Mouse (Mus musculus): ENCODE data around the gene Mrpl45.
A peak's percentile ranks its signal among the peaks of the same experiment; 100 is the strongest.

Mrpl45 gene

GRCm38 (mm10) chr11:97343619-97344018 is 28.1 kb downstream of the Mrpl45 start:
- peaks cover 42% of the 10 kb centered on the region for H3K4me1 ChIP-seq (replicated peaks; ENCODE audit: low read depth, low read length)
- peaks cover 48% of the 10 kb centered on the region for H3K27me3 ChIP-seq (ENCODE audit: insufficient read depth, low read length)
- H3K9me3 ChIP-seq (ENCODE audit: low read length), result peaks cover 8% of the 10 kb centered on the region; the same call in 1 of the 2 replicates
- TF ChIP-seq POU5F1 (IDR thresholded peaks at IDR 0.05; ENCODE audit: borderline replicate concordance, low read length), result no peak
- TF ChIP-seq CTCF (conservative IDR thresholded peaks at IDR 0.05; ENCODE audit: low read length), result peak; percentile 33; the same call in 1 of the 2 replicates
- TF ChIP-seq NANOG (IDR thresholded peaks at IDR 0.05; ENCODE audit: borderline replicate concordance, low read length), result no peak
- H3K36me3 ChIP-seq (ENCODE audit: insufficient read depth, low read length), result no peaks in the 10 kb centered on the region
- H3K4me3 ChIP-seq (replicated peaks; ENCODE audit: low read length), result peak overlapping the region; percentile 60; the same call in 1 of the 2 replicates

GRCm38 (mm10) chr11:97345446-97345845 is 29.9 kb downstream of the Mrpl45 start:
- Histone ChIP-seq H3K4me3 (replicated peaks; ENCODE audit: low read length) (no peak overlapping the region), H3K9me3 (ENCODE audit: low read length) (peaks cover 11% of the 10 kb centered on the region; the same call in 1 of the 2 replicates), H3K4me1 (replicated peaks; ENCODE audit: low read depth, low read length) (peaks cover 47% of the 10 kb centered on the region), H3K36me3 (ENCODE audit: insufficient read depth, low read length) (no peaks in the 10 kb centered on the region), H3K27me3 (ENCODE audit: insufficient read depth, low read length) (peaks cover 39% of the 10 kb centered on the region)
- TF ChIP-seq POU5F1 (IDR thresholded peaks at IDR 0.05; ENCODE audit: borderline replicate concordance, low read length) (no peak), CTCF (conservative IDR thresholded peaks at IDR 0.05; ENCODE audit: low read length) (no peak), NANOG (IDR thresholded peaks at IDR 0.05; ENCODE audit: borderline replicate concordance, low read length) (no peak)

- H3K36me3 ChIP-seq (ENCODE audit: insufficient read depth, low read length), result no peaks in the 10 kb centered on the region
- TF ChIP-seq POU5F1 (IDR thresholded peaks at IDR 0.05; ENCODE audit: borderline replicate concordance, low read length) (no peak), CTCF (conservative IDR thresholded peaks at IDR 0.05; ENCODE audit: low read length) (no peak), NANOG (IDR thresholded peaks at IDR 0.05; ENCODE audit: borderline replicate concordance, low read length) (no peak)
- H3K4me1 ChIP-seq (replicated peaks; ENCODE audit: low read depth, low read length), result peaks cover 52% of the 10 kb centered on the region
- peaks cover 11% of the 10 kb centered on the region; the same call in 1 of the 2 replicates for H3K9me3 ChIP-seq (ENCODE audit: low read length)
- H3K4me3 ChIP-seq (replicated peaks; ENCODE audit: low read length), result no peak overlapping the region
- peaks cover 30% of the 10 kb centered on the region for H3K27me3 ChIP-seq (ENCODE audit: insufficient read depth, low read length)
Measured at GRCm38 (mm10) chr11:97346383-97346782, 30.9 kb downstream of the Mrpl45 start.

- no peak for TF ChIP-seq CTCF (conservative IDR thresholded peaks at IDR 0.05; ENCODE audit: low read length)
- TF ChIP-seq POU5F1 (IDR thresholded peaks at IDR 0.05; ENCODE audit: borderline replicate concordance, low read length), result no peak
- no peak for TF ChIP-seq NANOG (IDR thresholded peaks at IDR 0.05; ENCODE audit: borderline replicate concordance, low read length)
- H3K4me3 ChIP-seq (replicated peaks; ENCODE audit: low read length), result no peak overlapping the region
- H3K27me3 ChIP-seq (ENCODE audit: insufficient read depth, low read length), result peaks cover 29% of the 10 kb centered on the region
- H3K36me3 ChIP-seq (ENCODE audit: insufficient read depth, low read length), result no peaks in the 10 kb centered on the region
- H3K9me3 ChIP-seq (ENCODE audit: low read length), result peaks cover 11% of the 10 kb centered on the region; the same call in 1 of the 2 replicates
- peaks cover 55% of the 10 kb centered on the region for H3K4me1 ChIP-seq (replicated peaks; ENCODE audit: low read depth, low read length)
Measured at GRCm38 (mm10) chr11:97347291-97347690, 31.8 kb downstream of the Mrpl45 start.

GRCm38 (mm10) chr11:97350035-97350434 is 34.5 kb downstream of the Mrpl45 start:
- Histone ChIP-seq H3K27me3 (ENCODE audit: insufficient read depth, low read length) (peaks cover 23% of the 10 kb centered on the region), H3K4me3 (replicated peaks; ENCODE audit: low read length) (no peak overlapping the region), H3K4me1 (replicated peaks; ENCODE audit: low read depth, low read length) (peaks cover 56% of the 10 kb centered on the region), H3K36me3 (ENCODE audit: insufficient read depth, low read length) (no peaks in the 10 kb centered on the region), H3K9me3 (ENCODE audit: low read length) (0 out of 2 replicates have a peak, but pooled peaks cover 3% of the 10 kb centered on the region)
- TF ChIP-seq CTCF (conservative IDR thresholded peaks at IDR 0.05; ENCODE audit: low read length), result no peak
- no peak for TF ChIP-seq POU5F1 (IDR thresholded peaks at IDR 0.05; ENCODE audit: borderline replicate concordance, low read length)
- TF ChIP-seq NANOG (IDR thresholded peaks at IDR 0.05; ENCODE audit: borderline replicate concordance, low read length), result no peak

- Histone ChIP-seq H3K9me3 (ENCODE audit: low read length) (0 out of 2 replicates have a peak, but pooled peaks cover 3% of the 10 kb centered on the region), H3K36me3 (ENCODE audit: insufficient read depth, low read length) (no peaks in the 10 kb centered on the region), H3K4me1 (replicated peaks; ENCODE audit: low read depth, low read length) (peaks cover 53% of the 10 kb centered on the region), H3K27me3 (ENCODE audit: insufficient read depth, low read length) (peaks cover 10% of the 10 kb centered on the region), H3K4me3 (replicated peaks; ENCODE audit: low read length) (no peak within 1 kb of the TSS)
- TF ChIP-seq NANOG (IDR thresholded peaks at IDR 0.05; ENCODE audit: borderline replicate concordance, low read length) (no peak), CTCF (conservative IDR thresholded peaks at IDR 0.05; ENCODE audit: low read length) (no peak), POU5F1 (IDR thresholded peaks at IDR 0.05; ENCODE audit: borderline replicate concordance, low read length) (no peak)
Measured at GRCm38 (mm10) chr11:97352027-97352684, 36.6 kb downstream of the Mrpl45 start, which contains the start of gene Gpr179. Gene Gpr179, minus strand, starts transcription at chr11:97352077.

GRCm38 (mm10) chr11:97352935-97353597 is 37.5 kb downstream of the Mrpl45 start:
- Histone ChIP-seq H3K36me3 (ENCODE audit: insufficient read depth, low read length) (no peaks in the 10 kb centered on the region), H3K27me3 (ENCODE audit: insufficient read depth, low read length) (peaks cover 10% of the 10 kb centered on the region), H3K4me3 (replicated peaks; ENCODE audit: low read length) (no peak overlapping the region), H3K4me1 (replicated peaks; ENCODE audit: low read depth, low read length) (peaks cover 53% of the 10 kb centered on the region), H3K9me3 (ENCODE audit: low read length) (0 out of 2 replicates have a peak, but pooled peaks cover 3% of the 10 kb centered on the region)
- TF ChIP-seq POU5F1 (IDR thresholded peaks at IDR 0.05; ENCODE audit: borderline replicate concordance, low read length) (no peak), NANOG (IDR thresholded peaks at IDR 0.05; ENCODE audit: borderline replicate concordance, low read length) (no peak), CTCF (conservative IDR thresholded peaks at IDR 0.05; ENCODE audit: low read length) (no peak)

- Histone ChIP-seq H3K9me3 (ENCODE audit: low read length) (no peaks in the 10 kb centered on the region), H3K36me3 (ENCODE audit: insufficient read depth, low read length) (no peaks in the 10 kb centered on the region), H3K27me3 (ENCODE audit: insufficient read depth, low read length) (0 out of 2 replicates have a peak, but pooled peaks cover 4% of the 10 kb centered on the region), H3K4me3 (replicated peaks; ENCODE audit: low read length) (no peak overlapping the region), H3K4me1 (replicated peaks; ENCODE audit: low read depth, low read length) (peaks cover 49% of the 10 kb centered on the region)
- 0 out of 2 replicates have a peak, but pooled peaks have one; percentile 4 for TF ChIP-seq NANOG (IDR thresholded peaks at IDR 0.05; ENCODE audit: borderline replicate concordance, low read length)
- no peak for TF ChIP-seq POU5F1 (IDR thresholded peaks at IDR 0.05; ENCODE audit: borderline replicate concordance, low read length)
- 0 out of 2 replicates have a peak, but pooled peaks have one; percentile 2 for TF ChIP-seq CTCF (conservative IDR thresholded peaks at IDR 0.05; ENCODE audit: low read length)
Measured at GRCm38 (mm10) chr11:97354646-97355045, 39.1 kb downstream of the Mrpl45 start.
